Mouse (Mus musculus) embryonic facial prominence, embryonic 14.5 days (tissue): ENCODE measurements at regions not wholly inside any gene's neighbourhood (a gene's known extent, or its start where the extent isn't known, plus 50 kb on each side); places are given as distances from the start of the nearest gene placed in this dataset.
A peak's percentile ranks its signal among the peaks of the same experiment; 100 is the strongest.

ENCODE experiments used
- ATAC-seq: fragments of 200-750 bp; cut with Nextera tagmentation; 2 replicates; pipeline ENCODE4 v1.8.0; 2017; ENCODE audit warnings: low read depth, moderate number of reproducible peaks, moderate TSS enrichment
- DNase-seq: peaks from one replicate; pipeline ENCODE4 v3.0.0-alpha.2; 2015; ENCODE audit warnings: low spot score
- H3K27ac ChIP-seq: fragments of 300-500 bp; sonication (generic); replicated peaks from 2 replicates; pipeline ENCODE4 v1.5.1; 2014; ENCODE audit warnings: low read depth, mild to moderate bottlenecking, low read length, moderate library complexity
- H3K27me3 ChIP-seq: fragments of 300-500 bp; sonication (generic); replicated peaks from 2 replicates; pipeline ENCODE4 v1.6.1; 2014; ENCODE audit warnings: low read length; ENCODE audit not compliant: control insufficient read depth, insufficient read depth
- H3K36me3 ChIP-seq: fragments of 300-500 bp; sonication (generic); 2 replicates; pipeline ENCODE4 v1.6.1; 2014; ENCODE audit warnings: low read length, mixed read lengths; ENCODE audit not compliant: control insufficient read depth, insufficient read depth
- H3K4me1 ChIP-seq: fragments of 300-500 bp; sonication (generic); 2 replicates; pipeline ENCODE4 v1.6.1; 2014; ENCODE audit warnings: antibody characterized with exemption, low read length; ENCODE audit not compliant: control insufficient read depth, insufficient read depth
- H3K4me2 ChIP-seq: fragments of 300-500 bp; sonication (generic); 2 replicates; pipeline ENCODE4 v1.6.1; 2014; ENCODE audit warnings: low read depth, mild to moderate bottlenecking, low read length, moderate library complexity, mixed read lengths
- H3K4me3 ChIP-seq: fragments of 300-500 bp; sonication (generic); 2 replicates; pipeline ENCODE4 v1.5.1; 2014; ENCODE audit warnings: low read depth, mild to moderate bottlenecking, low read length
- H3K9ac ChIP-seq: fragments of 300-500 bp; sonication (generic); 2 replicates; pipeline ENCODE4 v1.6.1; 2014; ENCODE audit warnings: low read depth, mild to moderate bottlenecking, low read length, moderate library complexity, mixed read lengths
- H3K9me3 ChIP-seq: fragments of 300-500 bp; sonication (generic); 2 replicates; pipeline ENCODE4 v1.6.1; 2016; ENCODE audit warnings: low read length; ENCODE audit not compliant: control insufficient read depth
- WGBS: fragments of 180-500 bp; shearing (Covaris S2); extraction: QIAGEN DNeasy Blood & Tissue Kit; methylation state at CpG from one replicate; pipeline ENCODE4 v1.1.7; 2014; 5-methylcytosine and 5-hydroxymethylcytosine counted together

DNA sequence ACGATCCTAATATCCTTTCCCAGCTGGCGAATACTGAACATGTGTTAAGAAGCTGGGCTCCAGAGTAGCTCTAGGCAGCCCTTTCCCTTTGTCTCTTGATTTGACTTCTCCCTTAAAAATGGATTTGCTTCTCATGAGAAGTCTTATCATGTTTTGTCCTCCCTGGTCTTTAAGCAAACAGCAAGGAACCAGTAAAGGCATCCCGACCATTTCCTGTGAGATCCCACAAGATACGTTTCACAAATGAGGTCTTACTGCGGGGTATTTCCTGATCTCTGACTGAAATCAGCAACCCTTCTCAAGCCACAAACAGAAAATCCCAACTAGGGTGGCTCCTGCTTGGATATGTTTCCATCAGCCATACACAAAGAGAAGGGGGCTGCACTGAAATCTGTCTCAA is 130.8 kb upstream of the Pde3a start:
- Histone ChIP-seq H3K27me3 (no peaks in the 10 kb centered on the region), H3K4me3 (no peak overlapping the region), H3K27ac (no peak overlapping the region), H3K36me3 (no peaks in the 10 kb centered on the region), H3K9ac (no peak overlapping the region), H3K4me1 (0 out of 2 replicates have a peak, but pooled peaks cover 4% of the 10 kb centered on the region), H3K4me2 (no peak overlapping the region), H3K9me3 (no peaks in the 10 kb centered on the region)
- ATAC-seq (no peak), DNase-seq (no peak)
- WGBS = 38% methylated on average over 5 of the region's 5 CpGs

DNA sequence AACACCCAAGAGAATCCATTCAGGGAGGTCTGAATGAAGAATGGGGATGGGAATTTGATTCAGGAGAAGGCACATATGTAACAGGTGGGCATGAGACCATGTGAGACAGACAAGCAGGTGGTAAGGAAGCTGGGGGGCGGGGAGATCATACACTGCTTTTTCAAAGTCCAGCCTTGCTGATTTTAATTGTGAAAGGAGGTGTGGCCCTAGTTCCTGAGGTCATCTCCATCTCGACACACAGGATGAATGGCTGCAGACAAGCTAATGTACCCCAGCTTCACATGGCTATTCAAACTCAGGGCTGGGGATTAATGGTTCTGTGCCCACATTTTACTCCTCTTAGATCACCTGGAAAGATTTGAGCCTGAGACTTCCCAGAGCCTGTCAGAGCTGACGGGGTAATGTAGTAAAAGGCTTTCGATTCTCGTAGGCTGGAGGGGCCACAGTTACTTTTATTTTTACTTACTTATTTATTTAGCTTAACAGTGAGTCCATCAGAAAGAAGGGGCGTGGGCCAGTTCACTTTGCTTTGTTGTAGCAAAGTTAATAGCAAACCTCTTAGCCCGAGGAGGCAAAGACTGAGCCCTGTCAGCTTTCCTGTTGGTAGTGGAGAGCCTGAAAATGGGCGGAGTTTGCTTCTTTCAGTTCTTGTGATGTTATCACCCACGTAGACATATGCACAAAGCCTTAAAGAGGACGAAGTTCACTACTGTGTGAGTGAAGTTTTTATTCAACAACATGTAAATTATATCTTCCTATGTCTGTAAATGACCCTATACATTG is 122.3 kb upstream of the Pde3a start:
- WGBS = 54% methylated on average over 10 of the region's 10 CpGs

DNA sequence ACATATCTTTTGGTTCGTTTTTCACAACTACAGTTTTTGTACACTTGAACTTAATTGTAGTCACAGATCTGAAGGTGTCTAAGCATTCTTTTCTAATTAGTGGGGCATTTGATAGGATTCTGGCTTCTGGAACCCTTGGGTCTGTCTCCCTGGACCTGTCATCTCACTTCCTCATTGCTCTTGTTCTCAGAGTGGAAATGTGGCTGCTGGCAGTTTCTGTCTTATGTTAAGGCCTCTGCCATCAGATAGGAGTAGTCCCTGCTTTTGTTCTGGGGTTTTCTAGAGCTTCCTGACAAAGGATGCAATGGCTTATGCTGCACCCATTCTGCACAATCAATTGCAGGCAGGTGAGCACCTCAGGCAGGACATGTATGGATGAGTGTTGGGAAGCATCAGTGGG is 119.5 kb upstream of the Pde3a start:
- H3K4me2 ChIP-seq = no peak overlapping the region
- ATAC-seq (no peak), DNase-seq (no peak)
- no peaks in the 10 kb centered on the region for H3K9me3 ChIP-seq
- no peaks in the 10 kb centered on the region for H3K27me3 ChIP-seq
- H3K4me3 ChIP-seq = no peak overlapping the region
- H3K9ac ChIP-seq = no peak overlapping the region
- no peaks in the 10 kb centered on the region for H3K4me1 ChIP-seq
- WGBS = 68% methylated on average over 1 of the region's 1 CpGs
- H3K27ac ChIP-seq = no peak overlapping the region
- no peaks in the 10 kb centered on the region for H3K36me3 ChIP-seq

More for the DNA sequence above, 122.3 kb upstream of the Pde3a start:
- Histone ChIP-seq H3K4me3 (no peak overlapping the region), H3K4me2 (no peak overlapping the region), H3K9me3 (no peaks in the 10 kb centered on the region), H3K36me3 (no peaks in the 10 kb centered on the region), H3K4me1 (no peaks in the 10 kb centered on the region), H3K9ac (no peak overlapping the region), H3K27me3 (no peaks in the 10 kb centered on the region), H3K27ac (no peak overlapping the region)
- ATAC-seq (no peak), DNase-seq (no peak)

DNA sequence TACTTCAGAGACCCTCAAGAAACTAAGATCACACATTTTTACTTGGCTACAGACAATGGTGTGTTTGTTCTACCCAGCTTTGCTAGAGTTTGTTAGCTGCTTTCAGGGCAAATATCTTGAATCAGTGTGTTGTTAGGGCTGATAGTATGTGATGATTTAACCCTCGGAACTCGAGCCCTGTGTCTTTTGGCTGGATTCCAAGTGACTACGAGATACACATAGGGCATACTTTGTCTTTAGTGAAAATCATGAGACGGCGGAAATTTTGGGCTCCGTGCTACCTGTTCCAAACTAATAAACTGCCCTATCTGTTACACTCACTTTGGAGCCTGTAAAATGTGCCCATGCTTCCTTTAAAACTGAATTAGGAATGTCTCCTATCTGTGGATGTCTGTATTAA is 114.9 kb upstream of the Pde3a start:
- no peak overlapping the region for H3K9ac ChIP-seq
- no peaks in the 10 kb centered on the region for H3K27me3 ChIP-seq
- H3K27ac ChIP-seq = no peak overlapping the region
- H3K4me3 ChIP-seq = no peak overlapping the region
- WGBS = 50% methylated on average over 6 of the region's 6 CpGs
- DNase-seq (peak; percentile 63), ATAC-seq (no peak)
- 0 out of 2 replicates have a peak, but pooled peaks cover 2% of the 10 kb centered on the region for H3K4me1 ChIP-seq
- no peaks in the 10 kb centered on the region for H3K36me3 ChIP-seq
- H3K9me3 ChIP-seq = no peaks in the 10 kb centered on the region
- no peak overlapping the region for H3K4me2 ChIP-seq

DNA sequence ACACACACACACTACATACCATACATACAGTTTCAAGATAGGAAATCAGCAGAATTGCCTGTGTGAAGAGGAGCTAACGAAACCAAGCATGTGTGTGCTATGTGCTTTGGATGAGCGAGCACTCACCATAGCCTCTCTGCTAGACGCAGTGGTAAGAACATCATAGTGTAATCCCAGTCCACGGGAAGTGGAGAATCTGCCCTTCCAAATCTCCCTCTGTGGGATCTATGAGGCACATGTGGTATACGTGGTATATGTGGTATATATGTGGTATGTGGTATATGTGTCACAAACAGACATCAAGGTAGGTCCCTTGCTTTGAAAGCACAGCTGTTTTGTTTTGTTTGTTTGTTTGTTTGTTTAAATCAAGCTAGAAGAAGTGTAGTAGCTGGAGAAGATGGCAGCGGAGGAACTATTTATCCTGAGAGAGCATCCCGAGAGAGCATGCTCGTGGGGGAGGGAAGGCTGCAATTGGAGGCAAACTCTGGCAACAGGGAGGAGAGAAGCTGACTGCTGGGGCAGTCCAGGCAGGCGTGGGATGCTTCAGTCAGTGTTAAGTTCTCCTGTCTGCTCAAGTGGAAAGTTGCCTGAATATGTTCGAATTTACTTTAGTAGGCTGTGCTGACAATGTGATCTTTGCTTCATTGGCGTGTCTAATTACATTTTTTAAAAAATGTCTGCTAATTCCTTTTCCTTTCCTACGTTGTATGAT is 112.2 kb upstream of the Pde3a start:
- H3K36me3 ChIP-seq = no peaks in the 10 kb centered on the region
- 62% methylated on average over 12 of the region's 12 CpGs for WGBS
- no peak overlapping the region for H3K27ac ChIP-seq
- H3K9ac ChIP-seq = no peak overlapping the region
- no peaks in the 10 kb centered on the region for H3K9me3 ChIP-seq
- peak; percentile 67; the same call in 1 of the 2 replicates for ATAC-seq
- no peak overlapping the region for H3K4me2 ChIP-seq
- no peak overlapping the region for H3K4me3 ChIP-seq
- 0 out of 2 replicates have a peak, but pooled peaks cover 2% of the 10 kb centered on the region for H3K4me1 ChIP-seq
- peak; percentile 62 for DNase-seq
- H3K27me3 ChIP-seq = no peaks in the 10 kb centered on the region

DNA sequence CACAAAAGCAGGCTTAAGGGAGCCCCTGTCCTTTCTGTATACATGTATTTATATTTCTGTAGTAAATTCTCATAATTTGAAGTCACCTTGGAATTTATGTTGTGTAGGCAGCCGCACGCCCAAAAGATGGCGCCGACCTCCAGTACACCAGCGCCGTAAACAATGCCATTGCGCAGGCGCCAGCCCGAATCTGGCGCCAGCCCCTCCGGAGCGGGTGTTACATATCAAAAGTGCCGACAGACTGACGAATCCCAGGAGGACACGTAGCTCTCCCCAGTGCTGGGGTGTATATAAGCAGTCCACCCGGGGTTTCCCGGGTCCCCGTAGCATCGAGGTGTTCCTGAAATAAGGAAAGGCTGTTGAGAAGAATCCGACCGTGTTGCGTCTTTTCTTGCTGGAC is 108.1 kb upstream of the Pde3a start:
- H3K27ac ChIP-seq = no peak overlapping the region
- no peak overlapping the region for H3K9ac ChIP-seq
- 0 out of 2 replicates have a peak, but pooled peaks cover 2% of the 10 kb centered on the region for H3K4me1 ChIP-seq
- H3K27me3 ChIP-seq = no peaks in the 10 kb centered on the region
- H3K4me3 ChIP-seq = no peak overlapping the region
- no peaks in the 10 kb centered on the region for H3K36me3 ChIP-seq
- DNase-seq (no peak), ATAC-seq (no peak)
- 93% methylated on average over 22 of the region's 22 CpGs for WGBS
- H3K4me2 ChIP-seq = no peak overlapping the region
- no peaks in the 10 kb centered on the region for H3K9me3 ChIP-seq

DNA sequence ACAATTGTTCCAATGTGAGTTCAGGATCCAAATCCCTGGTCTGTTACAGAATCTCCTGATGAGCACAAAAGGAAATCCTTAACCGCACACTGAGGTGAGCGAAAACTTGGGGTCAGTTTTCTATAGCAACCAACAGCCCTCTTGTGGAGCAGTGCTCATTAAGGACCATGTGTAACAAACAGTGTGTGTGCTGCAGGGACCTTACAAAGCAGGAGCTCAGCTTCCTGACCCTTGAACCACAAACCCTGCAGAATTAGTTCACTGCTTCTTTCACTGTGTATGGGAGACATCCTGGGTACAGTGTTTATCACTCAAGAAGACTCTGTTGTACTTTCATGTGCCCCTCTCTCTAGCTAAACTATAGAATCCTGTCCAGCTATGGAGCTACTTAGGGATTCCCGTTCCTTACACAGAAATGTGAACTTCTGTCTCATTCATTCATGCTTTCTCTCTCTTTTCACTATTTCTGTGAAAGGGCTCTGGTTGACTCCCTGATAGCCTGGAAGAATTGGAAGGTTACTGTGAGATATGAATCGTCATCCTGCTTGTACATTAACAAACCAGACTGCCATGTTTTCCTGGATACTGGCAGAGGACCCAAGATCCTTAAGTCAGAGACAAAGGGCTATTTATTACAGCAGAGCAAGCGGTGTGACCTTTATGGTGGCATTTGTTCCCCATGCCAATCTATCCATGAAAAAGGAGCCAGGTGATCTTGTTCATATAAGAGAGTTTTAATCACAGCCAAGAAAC is 100.5 kb upstream of the Pde3a start:
- Histone ChIP-seq H3K27ac (no peak overlapping the region), H3K27me3 (no peaks in the 10 kb centered on the region), H3K4me3 (no peak overlapping the region), H3K4me2 (no peak overlapping the region), H3K4me1 (no peaks in the 10 kb centered on the region), H3K9me3 (no peaks in the 10 kb centered on the region), H3K9ac (no peak overlapping the region), H3K36me3 (no peaks in the 10 kb centered on the region)
- no peak for DNase-seq
- ATAC-seq = no peak
- WGBS = 80% methylated on average over 5 of the region's 5 CpGs

DNA sequence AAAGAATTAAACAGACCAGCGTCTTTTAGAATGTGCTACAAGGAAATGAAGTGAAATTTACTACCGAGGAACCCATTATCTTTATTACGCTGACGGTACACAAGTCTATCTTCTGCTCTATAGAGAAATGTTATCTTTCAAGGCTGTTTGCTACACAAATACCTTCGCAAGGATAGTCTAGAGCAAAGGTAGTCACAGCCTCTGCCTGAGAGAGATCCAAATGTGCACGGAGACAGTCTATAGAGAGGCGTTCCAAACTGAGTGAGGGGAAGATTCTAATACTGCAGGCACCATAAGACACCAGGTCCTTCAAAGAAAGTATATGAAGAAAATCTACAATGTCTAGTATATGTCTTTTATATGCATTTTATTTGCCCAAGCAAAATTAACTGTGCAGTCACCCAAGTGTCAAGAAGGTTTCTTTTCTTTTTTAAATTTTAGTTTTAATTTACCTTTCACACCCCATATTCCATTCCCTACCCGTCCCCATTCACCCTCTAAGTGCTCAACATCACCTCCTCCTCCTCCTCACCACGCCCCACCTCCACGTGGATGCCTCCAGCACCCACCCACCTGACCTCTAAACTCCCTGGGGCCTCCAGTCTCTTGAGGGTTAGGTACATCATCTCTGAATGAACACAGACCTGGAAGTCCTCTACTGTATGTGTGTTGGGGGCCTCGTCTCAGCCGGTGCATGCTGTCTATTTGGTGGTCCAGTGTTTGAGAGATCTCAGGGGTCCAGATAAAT is 99.7 kb upstream of the Pde3a start:
- no peak overlapping the region for H3K4me3 ChIP-seq
- no peak overlapping the region for H3K9ac ChIP-seq
- H3K27ac ChIP-seq = no peak overlapping the region
- H3K27me3 ChIP-seq = no peaks in the 10 kb centered on the region
- no peak overlapping the region for H3K4me2 ChIP-seq
- ATAC-seq = no peak
- no peaks in the 10 kb centered on the region for H3K9me3 ChIP-seq
- DNase-seq = no peak
- no peaks in the 10 kb centered on the region for H3K4me1 ChIP-seq
- 86% methylated on average over 12 of the region's 12 CpGs for WGBS
- no peaks in the 10 kb centered on the region for H3K36me3 ChIP-seq
